22 mouse cellular contexts compared by ENCODE assay signal in genomic region chr16:93003830-93004229, GRCm38 (mm10).
DNase-seq lines count a peak whose midpoint lies in the region; ATAC-seq and TF ChIP-seq lines count a peak whose summit lies in the region.
"Had no signal": no experiment of that assay in that cellular context is flagged by ENCODE, and none has a peak within 500 bp of the region (broad histone marks: within the 10 kb centered on the region; RNA-seq: fewer than 3 reads in every experiment).

No protein-coding gene starts in this region.

- no peaks in the 10 kb centered on the region for H3K79me2 ChIP-seq in C2C12 (ENCODE audit: control insufficient read depth, insufficient read depth)

- no peak overlapping the region for H3K4me3 ChIP-seq in C2C12 (ENCODE audit: insufficient read depth, poor library complexity, severe bottlenecking)
- H3K4me3 ChIP-seq: embryonic facial prominence, embryonic 10.5 days; embryonic facial prominence, embryonic 12.5 days; forebrain, embryonic 13.5 days; forebrain, embryonic 15.5 days had no signal

- peak; percentile 39; the same call in 1 of the 2 replicates for ATAC-seq in megakaryocyte progenitor cell, adult 5-6 weeks (replicated peaks; ENCODE audit: poor library complexity)
- no peak for ATAC-seq in erythroid progenitor cell, adult 5-6 weeks (replicated peaks; ENCODE audit: low FRiP score, poor library complexity, severe bottlenecking)
- ATAC-seq: forebrain, embryonic 13.5 days; forebrain, embryonic 15.5 days; forebrain, postnatal 0 days had no signal

- TF ChIP-seq CTCF in C2C12 (IDR thresholded peaks at IDR 0.05; ENCODE audit: control insufficient read depth, insufficient read depth, insufficient read length), result no peak

- no peaks in the 10 kb centered on the region for H3K79me3 ChIP-seq in C2C12 (ENCODE audit: low read depth)

- intact Hi-C loops in heart, postnatal 10 days (cut with DNase I), result no loop called here

- peak; percentile 55 for DNase-seq in heart, adult 11 months
- DNase-seq in heart, postnatal 10 days, result no peak
- peak; percentile 41 for DNase-seq in gonadal fat pad, adult 2 months (ENCODE audit: low read depth)
- DNase-seq in adrenal gland, postnatal 4 days (ENCODE audit: low spot score in 2 of 2), result no peak
- no peak for DNase-seq in right cerebral cortex, adult 2 months (ENCODE audit: low spot score in 2 of 2)
- DNase-seq: adrenal gland, adult 2 months; adrenal gland, postnatal 10 days; adrenal gland, postnatal 25 days; B cell, adult 2 months; cerebellum, adult 11-12 months; cerebellum, adult 2 months; cerebellum, adult 9-10 months; cerebellum, postnatal 10 days; cerebellum, postnatal 25 days; forebrain, postnatal 0 days had no signal

- H3ac ChIP-seq in C2C12 (ENCODE audit: control insufficient read depth, insufficient read length, low read depth), result no peak overlapping the region

- H3K27me3 ChIP-seq in C2C12 (ENCODE audit: control insufficient read depth, insufficient read depth, insufficient read length), result no peaks in the 10 kb centered on the region
- H3K27me3 ChIP-seq: forebrain, embryonic 15.5 days had no signal

- no peaks in the 10 kb centered on the region for H3K36me3 ChIP-seq in C2C12 (ENCODE audit: control insufficient read depth, insufficient read depth)
- H3K36me3 ChIP-seq: embryonic facial prominence, embryonic 10.5 days; embryonic facial prominence, embryonic 12.5 days; forebrain, embryonic 15.5 days had no signal

TF ChIP-seq in C2C12, 6 proteins besides CTCF, POLR2A, EP300 and RAD21:
- no peak for TF ChIP-seq FOSL1 (IDR thresholded peaks at IDR 0.05; ENCODE audit: insufficient read depth, low read length, poor library complexity, severe bottlenecking)
- peak; percentile 23 for TF ChIP-seq CEBPB (IDR thresholded peaks at IDR 0.05; ENCODE audit: low read depth)

Comparison
In these comparisons a context has a peak if more than half of its experiments do, and no peak if none do; other contexts are left out.
1. DNase-seq: peak in heart, adult 11 months (single experiment) and gonadal fat pad, adult 2 months (single experiment); none in heart, postnatal 10 days (0 of 2), adrenal gland, postnatal 4 days (0 of 2) and right cerebral cortex, adult 2 months (0 of 2).